ENCODE assay signal across 8 mouse cellular contexts in genomic region chr3:104220295-104220965, GRCm38 (mm10). TPM values are rescaled to one million over a fixed set of nuclear protein-coding genes. Genes with fewer than 3 reads are reported as not detected.
A peak's percentile ranks its signal among the peaks of the same experiment; 100 is the strongest.
DNase-seq lines count a peak whose midpoint lies in the region; ATAC-seq and TF ChIP-seq lines count a peak whose summit lies in the region.

Gene Magi3 (minus strand): TSS chr3:104220374.

- no peaks in the 10 kb centered on the region for H3K36me3 ChIP-seq in C2C12 (ENCODE audit: control insufficient read depth, insufficient read depth)
- no peaks in the 10 kb centered on the region for H3K36me3 ChIP-seq in heart, embryonic 13.5 days
- H3K36me3 ChIP-seq in liver, embryonic 12.5 days = no peaks in the 10 kb centered on the region
- no peaks in the 10 kb centered on the region for H3K36me3 ChIP-seq in stomach, embryonic 15.5 days

- under 1% methylated on average over 41 of the region's 46 CpGs for WGBS in heart, embryonic 13.5 days
- under 1% methylated on average over 37 of the region's 46 CpGs for WGBS in liver, embryonic 12.5 days (ENCODE audit: insufficient replicate concordance)
- under 1% methylated on average over 40 of the region's 46 CpGs for WGBS in stomach, embryonic 15.5 days

- no peak for TF ChIP-seq CTCF in C2C12 (IDR thresholded peaks at IDR 0.05; ENCODE audit: control insufficient read depth, insufficient read depth, insufficient read length)

- ATAC-seq in heart, embryonic 13.5 days (ENCODE audit: extremely low read depth, insufficient number of reproducible peaks, low FRiP score, low TSS enrichment) = peak; percentile 99
- peak; percentile 98 for ATAC-seq in liver, embryonic 12.5 days
- peak; percentile 99 for ATAC-seq in stomach, embryonic 15.5 days (ENCODE audit: insufficient read depth, low FRiP score, low read depth)

- DNase-seq in fat pad, adult 2 months (ENCODE audit: extremely low read depth, low read depth, low spot score) = peak; percentile 56
- DNase-seq in kidney, postnatal 10 days = peak; percentile 99
- peak; percentile 95 to 97 for DNase-seq in natural killer cell, adult 2 months (ENCODE audit: low spot score in 2 of 2)

- H3K79me2 ChIP-seq in C2C12 (ENCODE audit: control insufficient read depth, insufficient read depth) = peaks cover 43% of the 10 kb centered on the region

- H3K4me1 ChIP-seq in brown adipose tissue, adult 24 weeks (ENCODE audit: control insufficient read depth, insufficient read depth, insufficient read length, low read length) = peaks cover 3% of the 10 kb centered on the region; the same call in 1 of the 2 replicates
- H3K4me1 ChIP-seq in heart, embryonic 13.5 days = peaks cover 34% of the 10 kb centered on the region
- peaks cover 28% of the 10 kb centered on the region for H3K4me1 ChIP-seq in liver, embryonic 12.5 days
- H3K4me1 ChIP-seq in stomach, embryonic 15.5 days = peaks cover 4% of the 10 kb centered on the region; the same call in 1 of the 2 replicates

- H3K4me2 ChIP-seq in heart, embryonic 13.5 days = peak within 1 kb of the TSS; percentile 85
- H3K4me2 ChIP-seq in liver, embryonic 12.5 days = peak within 1 kb of the TSS; percentile 98
- peak within 1 kb of the TSS; percentile 69 for H3K4me2 ChIP-seq in stomach, embryonic 15.5 days

- H3K9ac ChIP-seq in heart, embryonic 13.5 days = peak within 1 kb of the TSS; percentile 99
- peak within 1 kb of the TSS; percentile 79 for H3K9ac ChIP-seq in liver, embryonic 12.5 days
- H3K9ac ChIP-seq in stomach, embryonic 15.5 days = peak within 1 kb of the TSS; percentile 93

- H3K4me3 ChIP-seq in C2C12 (ENCODE audit: insufficient read depth, poor library complexity, severe bottlenecking) = peak within 1 kb of the TSS; percentile 71
- H3K4me3 ChIP-seq in brown adipose tissue, adult 24 weeks (ENCODE audit: insufficient read depth, low read depth, low read length) = peak within 1 kb of the TSS; percentile 92
- peak within 1 kb of the TSS; percentile 96 for H3K4me3 ChIP-seq in heart, embryonic 13.5 days
- H3K4me3 ChIP-seq in liver, embryonic 12.5 days = peak within 1 kb of the TSS; percentile 74
- H3K4me3 ChIP-seq in stomach, embryonic 15.5 days (replicated peaks) = peak within 1 kb of the TSS; percentile 81

- H3K9me3 ChIP-seq in heart, embryonic 13.5 days = no peaks in the 10 kb centered on the region
- no peaks in the 10 kb centered on the region for H3K9me3 ChIP-seq in liver, embryonic 12.5 days (replicated peaks)
- H3K9me3 ChIP-seq in stomach, embryonic 15.5 days = no peaks in the 10 kb centered on the region

- H3K27me3 ChIP-seq in C2C12 (ENCODE audit: control insufficient read depth, insufficient read depth, insufficient read length) = no peaks in the 10 kb centered on the region
- H3K27me3 ChIP-seq in heart, embryonic 13.5 days (replicated peaks) = no peaks in the 10 kb centered on the region
- H3K27me3 ChIP-seq in liver, embryonic 12.5 days (replicated peaks) = peaks cover 17% of the 10 kb centered on the region; the same call in 1 of the 2 replicates
- H3K27me3 ChIP-seq in stomach, embryonic 15.5 days (replicated peaks) = no peaks in the 10 kb centered on the region

- H3ac ChIP-seq in C2C12 (ENCODE audit: control insufficient read depth, insufficient read length, low read depth) = peak within 1 kb of the TSS; percentile 95

- peak within 1 kb of the TSS; percentile 75 for H3K27ac ChIP-seq in brown adipose tissue, adult 24 weeks (replicated peaks; ENCODE audit: low read depth, low read length)
- peak within 1 kb of the TSS; percentile 98 for H3K27ac ChIP-seq in heart, embryonic 13.5 days (replicated peaks)
- H3K27ac ChIP-seq in liver, embryonic 12.5 days = peak within 1 kb of the TSS; percentile 89
- peak within 1 kb of the TSS; percentile 97 for H3K27ac ChIP-seq in stomach, embryonic 15.5 days

- H3K79me3 ChIP-seq in C2C12 (ENCODE audit: low read depth) = peaks cover 28% of the 10 kb centered on the region

TF ChIP-seq in C2C12, 6 proteins besides CTCF, POLR2A, EP300 and RAD21:
- TF ChIP-seq USF1 (IDR thresholded peaks at IDR 0.05; ENCODE audit: low read depth) (no peak), CEBPB (IDR thresholded peaks at IDR 0.05; ENCODE audit: low read depth) (no peak), FOSL1 (IDR thresholded peaks at IDR 0.05; ENCODE audit: insufficient read depth, low read length, poor library complexity, severe bottlenecking) (no peak), MYOD1 (IDR thresholded peaks at IDR 0.05; ENCODE audit: control insufficient read depth, insufficient read length, low read depth) (no peak), MYOG (IDR thresholded peaks at IDR 0.05; ENCODE audit: control insufficient read depth, extremely low read depth, insufficient read length) (no peak), MAX (IDR thresholded peaks at IDR 0.05) (no peak)

RNA-seq across cellular contexts. Expression of gene Magi3, which starts in this region (rescaled TPM):
- polyA plus RNA-seq in C2C12 (2012; fragmentation: generic; extraction: Trizol) = 5.3 TPM
- 4.3 and 4.4 TPM in 2 replicates for polyA plus RNA-seq in brown adipose tissue, adult 24 weeks (2012; ENCODE audit: insufficient read depth, insufficient read length, missing spikeins)
- 7.4 and 7.7 TPM in 2 replicates for polyA plus RNA-seq in heart, embryonic 13.5 days (2015; fragmentation: Nextera tagmentation; extraction: Ambion mirVana)
- 1.9 and 2.6 TPM in 2 replicates for polyA plus RNA-seq in liver, embryonic 12.5 days (2016; fragmentation: Nextera tagmentation; extraction: Ambion mirVana)
- polyA plus RNA-seq in stomach, embryonic 15.5 days (2015; fragmentation: Nextera tagmentation; extraction: Ambion mirVana) = 7.0 and 8.2 TPM in 2 replicates

Comparison
In these comparisons a context has a peak if more than half of its experiments do, and no peak if none do; other contexts are left out.
1. Peak in every context shown above with its lines: DNase-seq, ATAC-seq, H3K4me3 ChIP-seq and H3K27ac ChIP-seq.